Mouse (Mus musculus) C2C12 (cell line): ENCODE measurements around the gene 2310007B03Rik.

Experiments
- CEBPB ChIP-seq: IDR thresholded peaks from one replicate; pipeline ENCODE4 v1.6.1; 2011; ENCODE audit warnings: low read depth, mild to moderate bottlenecking, control low read depth, moderate library complexity
- CTCF ChIP-seq: IDR thresholded peaks from one replicate; pipeline ENCODE4 v1.5.1; 2011; ENCODE audit not compliant: control insufficient read depth, insufficient read depth, insufficient read length
- FOSL1 ChIP-seq: IDR thresholded peaks from one replicate; pipeline ENCODE4 v1.8.0; 2011; ENCODE audit warnings: mild to moderate bottlenecking, low read length; ENCODE audit not compliant: poor library complexity, insufficient read depth, severe bottlenecking
- MAX ChIP-seq: IDR thresholded peaks from one replicate; pipeline ENCODE4 v1.6.1; 2011; ENCODE audit warnings: mild to moderate bottlenecking, control low read depth
- MYOD1 ChIP-seq: IDR thresholded peaks from one replicate; pipeline ENCODE4 v1.6.1; 2011; ENCODE audit warnings: low read depth; ENCODE audit not compliant: control insufficient read depth, insufficient read length
- MYOG ChIP-seq: IDR thresholded peaks from one replicate; pipeline ENCODE4 v1.6.1; 2011; ENCODE audit not compliant: control insufficient read depth, insufficient read length; ENCODE audit errors: extremely low read depth
- USF1 ChIP-seq: IDR thresholded peaks from one replicate; pipeline ENCODE4 v1.6.1; 2011; ENCODE audit warnings: low read depth, mild to moderate bottlenecking, control low read depth, moderate library complexity

DNA sequence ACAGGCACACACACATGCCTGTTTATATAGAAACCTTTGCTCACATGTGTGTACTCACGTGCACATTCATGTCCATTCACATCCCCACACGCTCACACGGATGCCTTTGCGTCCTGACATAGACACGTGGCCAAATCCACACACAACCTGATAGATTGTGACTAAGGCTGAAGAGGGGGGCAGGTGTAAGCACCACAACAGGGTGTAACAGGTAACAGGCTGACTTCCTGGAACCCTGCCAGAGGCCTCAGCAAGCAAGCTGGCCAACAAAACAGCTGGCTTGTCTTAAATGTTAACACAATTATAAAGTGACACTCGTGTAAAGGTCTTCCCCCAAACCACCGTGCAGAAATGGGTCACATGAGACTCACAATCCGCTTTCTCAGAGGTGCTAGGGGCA lies 1.8 kb downstream of the 2310007B03Rik start:
- TF ChIP-seq CTCF (no peak), MYOD1 (no peak), USF1 (no peak), MYOG (no peak), MAX (no peak), CEBPB (no peak), FOSL1 (no peak)
